Mouse (Mus musculus): ENCODE results near the gene Dock9.
"Not testable (repeated sequence)": the region's sequence is repeated elsewhere in the genome, so short reads cannot be mapped to it uniquely, and the experiment has no call there.

Gene Dock9

GRCm38 (mm10) chr14:121697709-121698619 is 99.7 kb downstream of the Dock9 start:
- DNase-seq, result no peak

GRCm38 (mm10) chr14:121697143-121697680 is 100.4 kb downstream of the Dock9 start:
- DNase-seq, result no peak

- DNase-seq, result no peak
Observed at GRCm38 (mm10) chr14:121696429-121697118, 101.1 kb downstream of the Dock9 start.

- no peak for DNase-seq
Observed at GRCm38 (mm10) chr14:121694706-121695105, 102.9 kb downstream of the Dock9 start.

GRCm38 (mm10) chr14:121693991-121694594 is 103.5 kb downstream of the Dock9 start:
- DNase-seq, result no peak

GRCm38 (mm10) chr14:121689649-121690048 is 108.0 kb downstream of the Dock9 start:
- not testable (repeated sequence) for DNase-seq

- DNase-seq, result no peak
Observed at GRCm38 (mm10) chr14:121688175-121688574, 109.5 kb downstream of the Dock9 start.

- DNase-seq, result no peak
Observed at GRCm38 (mm10) chr14:121687274-121687673, 110.4 kb downstream of the Dock9 start.

- no peak for DNase-seq
Observed at GRCm38 (mm10) chr14:121678913-121679312, 118.7 kb downstream of the Dock9 start.

- DNase-seq, result no peak
Observed at GRCm38 (mm10) chr14:121678445-121678844, 119.2 kb downstream of the Dock9 start.

- DNase-seq, result no peak
Observed at GRCm38 (mm10) chr14:121676596-121677330, 120.9 kb downstream of the Dock9 start.

- DNase-seq, result no peak
Observed at GRCm38 (mm10) chr14:121676121-121676591, 121.5 kb downstream of the Dock9 start.

- no peak for DNase-seq
Observed at GRCm38 (mm10) chr14:121675579-121675978, 122.1 kb downstream of the Dock9 start.

- DNase-seq, result no peak
Observed at GRCm38 (mm10) chr14:121675146-121675545, 122.5 kb downstream of the Dock9 start.

- DNase-seq, result no peak
Observed at GRCm38 (mm10) chr14:121670016-121670415, 127.6 kb downstream of the Dock9 start.

GRCm38 (mm10) chr14:121666641-121667274 is 130.9 kb downstream of the Dock9 start:
- DNase-seq, result no peak

- DNase-seq, result no peak
Observed at GRCm38 (mm10) chr14:121665693-121666273, 131.9 kb downstream of the Dock9 start.

- no peak for DNase-seq
Observed at GRCm38 (mm10) chr14:121663913-121664312, 133.7 kb downstream of the Dock9 start.

GRCm38 (mm10) chr14:121660918-121661317 is 136.7 kb downstream of the Dock9 start:
- no peak for DNase-seq

- no peak for DNase-seq
Observed at GRCm38 (mm10) chr14:121660167-121660894, 137.3 kb downstream of the Dock9 start.

Data from thymus, adult 18-20 months (tissue).